Mouse (Mus musculus) bone marrow macrophage, adult 2 months (primary cell): ENCODE measurements around the gene Ak8. TPM values are rescaled to one million over a fixed set of nuclear protein-coding genes. Genes with fewer than 3 reads are reported as not detected.

ENCODE experiments used
- H3K27ac ChIP-seq: 2 replicates; pipeline ENCODE4 v1.5.1; 2012; ENCODE audit warnings: low read depth, low read length; ENCODE audit not compliant: insufficient read depth
- H3K4me1 ChIP-seq: 2 replicates; pipeline ENCODE4 v1.6.1; 2012; ENCODE audit warnings: low read length; ENCODE audit not compliant: control insufficient read depth, insufficient read depth
- H3K4me3 ChIP-seq: 2 replicates; pipeline ENCODE4 v1.5.1; 2012; ENCODE audit warnings: mild to moderate bottlenecking, low read length, moderate library complexity; ENCODE audit not compliant: insufficient read depth
- CTCF ChIP-seq: IDR thresholded peaks from 2 replicates; pipeline ENCODE4 v1.5.1; 2012; ENCODE audit warnings: low read depth, mild to moderate bottlenecking, low read length, moderate library complexity
- POLR2A ChIP-seq: IDR thresholded peaks from 2 replicates; pipeline ENCODE4 v1.6.1; 2012; ENCODE audit warnings: mild to moderate bottlenecking, low read depth, low read length, borderline replicate concordance
- polyA plus RNA-seq: library from polyadenylated mRNA; stranded (reverse); fragments of >200 nt; gene quantifications from 2 replicates; pipeline ENCODE4 v1.2.4, GENCODE M21; 2012; ENCODE audit not compliant: missing spikeins, insufficient read depth, insufficient read length

Ak8 gene
- polyA plus RNA-seq, 1 experiment: 2.5 TPM

GRCm38 (mm10) chr2:28681718-28682117, 18.2 kb upstream of the Ak8 start:
- peak overlapping the region; percentile 48 for H3K27ac ChIP-seq
- TF ChIP-seq CTCF (no peak), POLR2A (no peak)
- peaks cover 16% of the 10 kb centered on the region for H3K4me1 ChIP-seq
- H3K4me3 ChIP-seq: no peak overlapping the region

GRCm38 (mm10) chr2:28685895-28686294, 14.1 kb upstream of the Ak8 start:
- H3K4me3 ChIP-seq: no peak overlapping the region
- no peak overlapping the region for H3K27ac ChIP-seq
- peaks cover 12% of the 10 kb centered on the region for H3K4me1 ChIP-seq
- TF ChIP-seq CTCF: no peak
- TF ChIP-seq POLR2A: no peak

- Histone ChIP-seq H3K4me3 (no peak overlapping the region), H3K4me1 (no peaks in the 10 kb centered on the region), H3K27ac (no peak overlapping the region)
- TF ChIP-seq CTCF (peak; percentile 46; the same call in 1 of the 2 replicates), POLR2A (no peak)
Observed at GRCm38 (mm10) chr2:28688431-28688830, 11.5 kb upstream of the Ak8 start.

GRCm38 (mm10) chr2:28692692-28693091, 7.3 kb upstream of the Ak8 start:
- Histone ChIP-seq H3K4me3 (no peak overlapping the region), H3K27ac (no peak overlapping the region)

GRCm38 (mm10) chr2:28698566-28698965, 1.4 kb upstream of the Ak8 start:
- peak overlapping the region; percentile 6; the same call in 1 of the 2 replicates for H3K4me3 ChIP-seq
- TF ChIP-seq CTCF (no peak), POLR2A (no peak)
- H3K4me1 ChIP-seq: peaks cover 25% of the 10 kb centered on the region
- H3K27ac ChIP-seq: peak overlapping the region; percentile 95

More at GRCm38 (mm10) chr2:28692692-28693091, 7.3 kb upstream of the Ak8 start:
- H3K4me1 ChIP-seq: peaks cover 6% of the 10 kb centered on the region
- TF ChIP-seq POLR2A: no peak
- TF ChIP-seq CTCF: no peak

GRCm38 (mm10) chr2:28701646-28702262, 1.8 kb downstream of the Ak8 start:
- TF ChIP-seq CTCF (no peak), POLR2A (no peak)
- H3K27ac ChIP-seq: no peak overlapping the region
- H3K4me3 ChIP-seq: no peak overlapping the region
- peaks cover 28% of the 10 kb centered on the region for H3K4me1 ChIP-seq

GRCm38 (mm10) chr2:28706106-28706636, 6.2 kb downstream of the Ak8 start:
- Histone ChIP-seq H3K4me1 (peaks cover 11% of the 10 kb centered on the region), H3K4me3 (no peak overlapping the region), H3K27ac (no peak overlapping the region)
- TF ChIP-seq CTCF (no peak), POLR2A (no peak)

- TF ChIP-seq POLR2A (no peak), CTCF (no peak)
- Histone ChIP-seq H3K4me1 (peaks cover 11% of the 10 kb centered on the region), H3K4me3 (no peak overlapping the region), H3K27ac (no peak overlapping the region)
Observed at GRCm38 (mm10) chr2:28706787-28707186, 6.8 kb downstream of the Ak8 start.

- TF ChIP-seq CTCF (no peak), POLR2A (no peak)
- H3K4me3 ChIP-seq: no peak overlapping the region
- H3K27ac ChIP-seq: no peak overlapping the region
- H3K4me1 ChIP-seq: no peaks in the 10 kb centered on the region; the same call in 1 of the 2 replicates
Observed at GRCm38 (mm10) chr2:28713036-28713435, 13.1 kb downstream of the Ak8 start.

GRCm38 (mm10) chr2:28722419-28722818, 22.5 kb downstream of the Ak8 start:
- no peak for TF ChIP-seq POLR2A
- no peak for TF ChIP-seq CTCF
- Histone ChIP-seq H3K4me3 (no peak overlapping the region), H3K27ac (no peak overlapping the region), H3K4me1 (peaks cover 9% of the 10 kb centered on the region)

- TF ChIP-seq POLR2A: no peak
- no peak for TF ChIP-seq CTCF
- Histone ChIP-seq H3K4me3 (no peak overlapping the region), H3K4me1 (peaks cover 9% of the 10 kb centered on the region), H3K27ac (no peak overlapping the region)
Observed at GRCm38 (mm10) chr2:28723912-28724311, 23.9 kb downstream of the Ak8 start.
